Mouse (Mus musculus) embryonic facial prominence, embryonic 15.5 days (tissue): ENCODE results near the gene 4922502D21Rik. TPM values are rescaled to one million over a fixed set of nuclear protein-coding genes. Genes with fewer than 3 reads are reported as not detected.

Source experiments
- ATAC-seq: fragments of 200-750 bp; cut with Nextera tagmentation; 2 replicates; pipeline ENCODE4 v1.8.0; 2017; ENCODE audit warnings: low read depth, moderate TSS enrichment; ENCODE audit not compliant: insufficient number of reproducible peaks, low FRiP score, low TSS enrichment
- H3K27ac ChIP-seq: fragments of 300-500 bp; sonication (generic); replicated peaks from 2 replicates; pipeline ENCODE4 v1.5.1; 2015; ENCODE audit warnings: mild to moderate bottlenecking, inconsistent platforms
- H3K27me3 ChIP-seq: fragments of 300-500 bp; sonication (generic); 2 replicates; pipeline ENCODE4 v1.6.1; 2015; ENCODE audit warnings: inconsistent platforms
- H3K36me3 ChIP-seq: fragments of 300-500 bp; sonication (generic); 2 replicates; pipeline ENCODE4 v1.6.1; 2015; ENCODE audit warnings: mild to moderate bottlenecking, inconsistent platforms
- H3K4me1 ChIP-seq: fragments of 300-500 bp; sonication (generic); 2 replicates; pipeline ENCODE4 v1.6.1; 2015; ENCODE audit warnings: inconsistent platforms
- H3K4me2 ChIP-seq: fragments of 300-500 bp; sonication (generic); replicated peaks from 2 replicates; pipeline ENCODE4 v1.6.1; 2015; ENCODE audit warnings: mild to moderate bottlenecking, inconsistent platforms
- H3K4me3 ChIP-seq: fragments of 300-500 bp; sonication (generic); replicated peaks from 2 replicates; pipeline ENCODE4 v1.5.1; 2015; ENCODE audit warnings: mild to moderate bottlenecking, inconsistent platforms
- H3K9ac ChIP-seq: fragments of 300-500 bp; sonication (generic); 2 replicates; pipeline ENCODE4 v1.6.1; 2015; ENCODE audit warnings: inconsistent platforms
- H3K9me3 ChIP-seq: fragments of 300-500 bp; sonication (generic); replicated peaks from 2 replicates; pipeline ENCODE4 v1.6.1; 2016; ENCODE audit warnings: inconsistent platforms
- WGBS: fragments of 180-500 bp; shearing (Covaris S2); methylation state at CpG from one replicate; pipeline ENCODE4 v1.1.7; 2015; 5-methylcytosine and 5-hydroxymethylcytosine counted together
- polyA plus RNA-seq: library from polyadenylated mRNA; unstranded; fragments of >200 nt; fragmentation: Nextera tagmentation; extraction: Ambion mirVana; gene quantifications from 2 replicates; pipeline ENCODE4 v1.2.1, GENCODE M21; 2015

The 4922502D21Rik gene
- 0.41 and 0.47 TPM in 2 replicates for polyA plus RNA-seq

GRCm38 (mm10) chr6:129331610-129332009, at the start of gene 4922502D21Rik:
Gene 4922502D21Rik, minus strand, starts transcription at chr6:129331796.
- Histone ChIP-seq H3K36me3 (no peaks in the 10 kb centered on the region), H3K9ac (no peak within 1 kb of the TSS), H3K4me2 (no peak within 1 kb of the TSS), H3K4me1 (no peaks in the 10 kb centered on the region), H3K4me3 (no peak within 1 kb of the TSS), H3K9me3 (no peaks in the 10 kb centered on the region), H3K27me3 (no peaks in the 10 kb centered on the region), H3K27ac (no peak within 1 kb of the TSS)
- WGBS = 56% methylated on average over 11 of the region's 11 CpGs
- no peak for ATAC-seq

GRCm38 (mm10) chr6:129380454-129380853, 48.9 kb upstream of the 4922502D21Rik start:
- Histone ChIP-seq H3K4me2 (no peak overlapping the region), H3K27me3 (no peaks in the 10 kb centered on the region), H3K9ac (no peak overlapping the region), H3K4me3 (no peak overlapping the region), H3K9me3 (no peaks in the 10 kb centered on the region), H3K4me1 (no peaks in the 10 kb centered on the region), H3K36me3 (no peaks in the 10 kb centered on the region), H3K27ac (no peak overlapping the region)
- 57% methylated on average over 4 of the region's 4 CpGs for WGBS
- no peak for ATAC-seq

GRCm38 (mm10) chr6:129374937-129375471, 43.4 kb upstream of the 4922502D21Rik start:
- no peak overlapping the region for H3K27ac ChIP-seq
- no peak overlapping the region for H3K4me2 ChIP-seq
- no peaks in the 10 kb centered on the region for H3K4me1 ChIP-seq
- H3K36me3 ChIP-seq = no peaks in the 10 kb centered on the region
- H3K9me3 ChIP-seq = no peaks in the 10 kb centered on the region
- no peak for ATAC-seq
- no peak overlapping the region for H3K9ac ChIP-seq
- 65% methylated on average over 2 of the region's 2 CpGs for WGBS
- no peak overlapping the region for H3K4me3 ChIP-seq
- no peaks in the 10 kb centered on the region for H3K27me3 ChIP-seq

- Histone ChIP-seq H3K27me3 (no peaks in the 10 kb centered on the region), H3K36me3 (no peaks in the 10 kb centered on the region), H3K9me3 (no peaks in the 10 kb centered on the region), H3K27ac (no peak overlapping the region), H3K4me3 (no peak overlapping the region), H3K4me1 (no peaks in the 10 kb centered on the region), H3K9ac (no peak overlapping the region), H3K4me2 (no peak overlapping the region)
- no peak for ATAC-seq
- 58% methylated on average over 7 of the region's 7 CpGs for WGBS
These were observed 38.0 kb upstream of the 4922502D21Rik start for GRCm38 (mm10) chr6:129369374-129370132.

- H3K4me3 ChIP-seq = no peak overlapping the region
- H3K4me2 ChIP-seq = no peak overlapping the region
- no peak for ATAC-seq
- H3K9ac ChIP-seq = no peak overlapping the region
- no peaks in the 10 kb centered on the region for H3K9me3 ChIP-seq
- WGBS = 15% methylated on average over 6 of the region's 6 CpGs
- H3K27ac ChIP-seq = no peak overlapping the region
- H3K4me1 ChIP-seq = no peaks in the 10 kb centered on the region
- no peaks in the 10 kb centered on the region for H3K36me3 ChIP-seq
- no peaks in the 10 kb centered on the region for H3K27me3 ChIP-seq
These were observed 34.4 kb upstream of the 4922502D21Rik start for GRCm38 (mm10) chr6:129365959-129366359.

GRCm38 (mm10) chr6:129363942-129364341, 32.3 kb upstream of the 4922502D21Rik start:
- H3K9ac ChIP-seq = no peak overlapping the region
- no peak overlapping the region for H3K4me2 ChIP-seq
- no peak for ATAC-seq
- H3K27ac ChIP-seq = no peak overlapping the region
- 39% methylated on average over 1 of the region's 1 CpGs for WGBS
- H3K4me1 ChIP-seq = no peaks in the 10 kb centered on the region
- no peaks in the 10 kb centered on the region for H3K9me3 ChIP-seq
- H3K36me3 ChIP-seq = no peaks in the 10 kb centered on the region
- no peaks in the 10 kb centered on the region for H3K27me3 ChIP-seq
- H3K4me3 ChIP-seq = no peak overlapping the region

GRCm38 (mm10) chr6:129359515-129359914, 27.9 kb upstream of the 4922502D21Rik start:
- Histone ChIP-seq H3K27me3 (no peaks in the 10 kb centered on the region), H3K9ac (no peak overlapping the region), H3K4me1 (no peaks in the 10 kb centered on the region), H3K27ac (no peak overlapping the region), H3K9me3 (no peaks in the 10 kb centered on the region), H3K36me3 (no peaks in the 10 kb centered on the region), H3K4me3 (no peak overlapping the region), H3K4me2 (no peak overlapping the region)
- no peak for ATAC-seq
- 83% methylated on average over 2 of the region's 2 CpGs for WGBS

- no peak for ATAC-seq
These were observed 24.8 kb upstream of the 4922502D21Rik start for GRCm38 (mm10) chr6:129356430-129356829.

GRCm38 (mm10) chr6:129355774-129356173, 24.2 kb upstream of the 4922502D21Rik start:
- 92% methylated on average over 2 of the region's 2 CpGs for WGBS
- H3K9ac ChIP-seq = no peak overlapping the region
- ATAC-seq = no peak
- H3K4me3 ChIP-seq = no peak overlapping the region
- no peaks in the 10 kb centered on the region for H3K36me3 ChIP-seq
- no peaks in the 10 kb centered on the region for H3K4me1 ChIP-seq
- H3K4me2 ChIP-seq = no peak overlapping the region
- H3K27ac ChIP-seq = no peak overlapping the region
- no peaks in the 10 kb centered on the region for H3K9me3 ChIP-seq
- H3K27me3 ChIP-seq = no peaks in the 10 kb centered on the region

More at GRCm38 (mm10) chr6:129356430-129356829, 24.8 kb upstream of the 4922502D21Rik start:
- no peaks in the 10 kb centered on the region for H3K9me3 ChIP-seq
- H3K4me2 ChIP-seq = no peak overlapping the region
- no peak overlapping the region for H3K9ac ChIP-seq
- H3K27ac ChIP-seq = no peak overlapping the region
- H3K27me3 ChIP-seq = no peaks in the 10 kb centered on the region
- no peak overlapping the region for H3K4me3 ChIP-seq
- no peaks in the 10 kb centered on the region for H3K4me1 ChIP-seq
- no peaks in the 10 kb centered on the region for H3K36me3 ChIP-seq

- H3K4me3 ChIP-seq = no peak overlapping the region
- ATAC-seq = no peak
- H3K4me2 ChIP-seq = no peak overlapping the region
- H3K27me3 ChIP-seq = no peaks in the 10 kb centered on the region
- WGBS = 85% methylated on average over 3 of the region's 3 CpGs
- no peak overlapping the region for H3K27ac ChIP-seq
- no peaks in the 10 kb centered on the region for H3K36me3 ChIP-seq
- no peak overlapping the region for H3K9ac ChIP-seq
- H3K9me3 ChIP-seq = no peaks in the 10 kb centered on the region
- H3K4me1 ChIP-seq = no peaks in the 10 kb centered on the region
These were observed 19.5 kb upstream of the 4922502D21Rik start for GRCm38 (mm10) chr6:129351091-129351490.

GRCm38 (mm10) chr6:129349524-129350352, 18.1 kb upstream of the 4922502D21Rik start:
- no peaks in the 10 kb centered on the region for H3K36me3 ChIP-seq
- H3K4me2 ChIP-seq = no peak overlapping the region
- 52% methylated on average over 4 of the region's 4 CpGs for WGBS
- no peaks in the 10 kb centered on the region for H3K4me1 ChIP-seq
- no peaks in the 10 kb centered on the region for H3K9me3 ChIP-seq
- no peaks in the 10 kb centered on the region for H3K27me3 ChIP-seq
- H3K27ac ChIP-seq = no peak overlapping the region
- no peak overlapping the region for H3K4me3 ChIP-seq
- ATAC-seq = peak; percentile 57
- no peak overlapping the region for H3K9ac ChIP-seq
